Mouse (Mus musculus): ENCODE data around the gene Olfr601. TPM values are rescaled to one million over a fixed set of nuclear protein-coding genes. Genes with fewer than 3 reads are reported as not detected.
"Not testable (repeated sequence)": the region's sequence is repeated elsewhere in the genome, so short reads cannot be mapped to it uniquely, and the experiment has no call there.

The Olfr601 gene
- total RNA-seq (2021) (not detected), polyA plus RNA-seq (2012; rRNA removed) (not detected in 2 replicates)
- long read RNA-seq = 0 reads

DNA sequence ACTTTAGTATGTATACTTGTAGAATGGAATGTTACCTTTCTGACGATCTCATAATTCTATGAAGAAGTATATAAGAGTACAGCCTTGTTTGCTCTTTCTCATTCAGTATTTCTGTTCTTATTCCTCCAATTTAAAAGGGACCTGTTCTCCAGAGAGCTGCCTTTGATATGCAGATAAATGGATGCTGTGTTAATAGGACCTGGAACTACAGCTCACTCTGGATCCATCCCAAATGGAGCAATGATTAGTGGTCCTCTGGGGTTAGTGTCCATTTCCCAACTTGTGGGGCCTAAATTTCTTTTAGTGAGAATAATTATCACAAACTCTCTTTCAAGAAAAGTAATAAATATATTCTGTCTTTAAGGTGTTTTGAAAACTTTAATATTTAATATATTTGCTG is at the start of gene Olfr601:
Olfr601 (minus strand) TSS at position 101 of the 400 bp plus-strand sequence.
- no peaks in the 10 kb centered on the region for H3K27me3 ChIP-seq (ENCODE audit: control insufficient read depth, insufficient read depth, low read length)
- TF ChIP-seq EP300 (IDR thresholded peaks at IDR 0.05; ENCODE audit: insufficient read depth, low read depth, low read length) (no peak), CTCF (IDR thresholded peaks at IDR 0.05) (no peak), POLR2A (IDR thresholded peaks at IDR 0.05; ENCODE audit: insufficient read depth, low read depth, low read length) (no peak)
- H3K4me1 ChIP-seq (ENCODE audit: control insufficient read depth, insufficient read depth, low read length) = no peaks in the 10 kb centered on the region
- H3K79me2 ChIP-seq (replicated peaks; ENCODE audit: control insufficient read depth, insufficient read depth, low read length) = no peaks in the 10 kb centered on the region
- intact Hi-C loops (cut with DNase I) = no loop called here
- 91% methylated on average over 1 of the region's 1 CpGs for WGBS
- no peaks in the 10 kb centered on the region for H3K36me3 ChIP-seq (ENCODE audit: control insufficient read depth, insufficient read depth, low read length)
- no peak within 1 kb of the TSS for H3K27ac ChIP-seq
- H3K4me3 ChIP-seq = no peak within 1 kb of the TSS
- H3K9ac ChIP-seq (ENCODE audit: low read depth, low read length) = no peak within 1 kb of the TSS
- DNase-seq = no peak

DNA sequence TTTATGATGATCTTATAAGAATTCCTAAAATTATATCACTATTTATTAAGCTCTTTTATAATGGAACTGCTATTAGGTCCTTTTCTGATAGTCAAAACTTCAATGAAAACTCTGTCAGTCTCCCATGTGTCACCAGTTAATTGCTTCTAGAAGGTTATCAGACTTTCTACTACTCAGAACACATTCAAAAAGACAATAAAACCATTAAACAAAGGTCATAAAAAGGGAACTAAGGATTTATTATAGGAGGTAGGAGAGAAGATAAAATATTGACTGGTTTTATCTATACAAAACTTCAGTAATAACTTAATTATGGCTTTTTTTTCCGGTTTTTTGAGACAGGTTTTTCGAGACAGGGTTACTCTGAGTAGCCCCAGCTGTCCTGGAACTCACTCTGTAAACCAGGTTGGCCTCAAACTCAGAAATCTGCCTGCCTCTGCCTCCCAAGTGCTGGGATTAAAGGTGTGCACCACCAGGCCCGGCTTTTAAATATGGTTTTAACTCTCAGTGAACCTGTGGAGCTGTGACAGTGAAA is 44.1 kb upstream of the Olfr601 start:
- 63% methylated on average over 3 of the region's 3 CpGs for WGBS
- not testable (repeated sequence) for H3K36me3 ChIP-seq (ENCODE audit: control insufficient read depth, insufficient read depth, low read length)

DNA sequence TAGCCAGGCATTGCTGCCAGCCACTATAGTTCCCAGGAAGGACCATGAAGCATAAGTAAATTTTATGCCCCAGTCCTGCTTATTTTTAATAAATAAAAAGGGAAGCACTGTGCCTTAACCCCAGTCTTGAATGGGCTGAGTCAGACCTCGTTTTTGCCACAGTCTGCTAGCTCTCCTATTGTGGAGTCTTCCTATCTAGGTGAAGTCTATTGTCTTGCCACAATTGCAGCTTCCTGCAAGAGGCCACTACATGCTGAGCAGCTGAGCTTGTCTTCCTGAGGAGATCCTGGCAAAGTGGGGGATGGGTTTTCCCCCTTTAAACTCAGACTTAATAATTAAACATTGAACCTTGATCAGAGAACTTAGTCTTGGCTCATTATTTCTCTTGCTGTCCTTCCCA is 36.5 kb upstream of the Olfr601 start:
- no peak overlapping the region for H3K9ac ChIP-seq (ENCODE audit: low read depth, low read length)
- H3K27ac ChIP-seq = no peak overlapping the region
- no peak overlapping the region for H3K4me3 ChIP-seq
- TF ChIP-seq POLR2A (IDR thresholded peaks at IDR 0.05; ENCODE audit: insufficient read depth, low read depth, low read length) (no peak), CTCF (IDR thresholded peaks at IDR 0.05) (no peak), EP300 (IDR thresholded peaks at IDR 0.05; ENCODE audit: insufficient read depth, low read depth, low read length) (no peak)
- no peaks in the 10 kb centered on the region for H3K79me2 ChIP-seq (replicated peaks; ENCODE audit: control insufficient read depth, insufficient read depth, low read length)
- 12% methylated on average over 1 of the region's 1 CpGs for WGBS
- H3K4me1 ChIP-seq (ENCODE audit: control insufficient read depth, insufficient read depth, low read length) = no peaks in the 10 kb centered on the region
- H3K36me3 ChIP-seq (ENCODE audit: control insufficient read depth, insufficient read depth, low read length) = no peaks in the 10 kb centered on the region
- no peaks in the 10 kb centered on the region for H3K27me3 ChIP-seq (ENCODE audit: control insufficient read depth, insufficient read depth, low read length)
- intact Hi-C loops (cut with DNase I) = no loop called here
- no peak for DNase-seq

More for the DNA sequence above, 44.1 kb upstream of the Olfr601 start:
- H3K27me3 ChIP-seq (ENCODE audit: control insufficient read depth, insufficient read depth, low read length); H3K4me1 ChIP-seq (ENCODE audit: control insufficient read depth, insufficient read depth, low read length); H3K27ac ChIP-seq; H3K79me2 ChIP-seq (replicated peaks; ENCODE audit: control insufficient read depth, insufficient read depth, low read length); H3K9ac ChIP-seq (ENCODE audit: low read depth, low read length); intact Hi-C loops (cut with DNase I); DNase-seq; H3K4me3 ChIP-seq: not testable (repeated sequence)

DNA sequence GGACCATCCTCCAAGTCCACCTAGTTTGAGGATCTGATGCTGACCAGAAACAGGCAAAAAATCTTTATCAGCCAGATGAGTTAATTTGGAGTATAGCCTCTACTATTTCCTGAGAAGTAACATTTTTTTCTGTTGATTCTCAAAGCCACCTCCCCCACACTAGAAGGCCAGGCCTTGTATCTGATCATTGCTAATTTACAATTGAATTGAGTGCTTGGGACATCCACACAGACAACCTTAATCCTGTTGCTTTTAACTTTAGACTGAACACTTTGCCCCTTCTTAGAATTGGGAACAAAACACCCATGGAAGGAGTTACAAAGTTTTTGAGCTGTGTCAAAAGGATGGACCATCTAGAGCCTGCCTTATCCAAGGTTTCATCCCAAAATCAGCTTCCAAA is 35.3 kb upstream of the Olfr601 start:
- H3K9ac ChIP-seq (ENCODE audit: low read depth, low read length) = no peak overlapping the region
- H3K27me3 ChIP-seq (ENCODE audit: control insufficient read depth, insufficient read depth, low read length) = no peaks in the 10 kb centered on the region
- H3K4me3 ChIP-seq = no peak overlapping the region
- H3K79me2 ChIP-seq (replicated peaks; ENCODE audit: control insufficient read depth, insufficient read depth, low read length) = no peaks in the 10 kb centered on the region
- no peak overlapping the region for H3K27ac ChIP-seq
- intact Hi-C loops (cut with DNase I) = no loop called here
- no peaks in the 10 kb centered on the region for H3K36me3 ChIP-seq (ENCODE audit: control insufficient read depth, insufficient read depth, low read length)
- TF ChIP-seq CTCF (IDR thresholded peaks at IDR 0.05) (no peak), EP300 (IDR thresholded peaks at IDR 0.05; ENCODE audit: insufficient read depth, low read depth, low read length) (no peak), POLR2A (IDR thresholded peaks at IDR 0.05; ENCODE audit: insufficient read depth, low read depth, low read length) (no peak)
- DNase-seq = no peak
- H3K4me1 ChIP-seq (ENCODE audit: control insufficient read depth, insufficient read depth, low read length) = no peaks in the 10 kb centered on the region

DNA sequence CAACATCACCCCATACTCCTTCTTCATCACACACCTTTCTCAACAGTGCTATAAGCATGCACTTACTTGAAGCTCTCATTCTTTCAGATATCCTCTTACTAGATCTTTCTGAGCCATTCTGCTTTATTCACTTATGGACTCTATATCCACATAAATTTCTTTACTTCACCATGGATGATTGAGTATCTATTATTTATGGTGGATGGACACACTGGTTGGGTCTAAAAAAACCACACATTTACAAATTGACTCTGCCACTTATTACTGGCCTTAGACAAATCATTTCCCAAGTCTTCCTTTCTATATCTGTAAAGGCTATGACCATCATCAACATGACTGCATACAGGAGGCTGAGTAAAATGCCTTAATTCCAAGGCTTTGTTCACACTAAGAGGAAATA is 23.6 kb upstream of the Olfr601 start, which contains the start of gene Olfr603:
Olfr603 (minus strand) TSS at position 101 of the 400 bp plus-strand sequence.
- Histone ChIP-seq H3K27me3 (ENCODE audit: control insufficient read depth, insufficient read depth, low read length) (no peaks in the 10 kb centered on the region), H3K36me3 (ENCODE audit: control insufficient read depth, insufficient read depth, low read length) (no peaks in the 10 kb centered on the region), H3K9ac (ENCODE audit: low read depth, low read length) (no peak within 1 kb of the TSS), H3K4me1 (ENCODE audit: control insufficient read depth, insufficient read depth, low read length) (no peaks in the 10 kb centered on the region), H3K79me2 (replicated peaks; ENCODE audit: control insufficient read depth, insufficient read depth, low read length) (no peaks in the 10 kb centered on the region), H3K4me3 (no peak within 1 kb of the TSS), H3K27ac (no peak within 1 kb of the TSS)
- no peak for DNase-seq
- intact Hi-C loops (cut with DNase I) = no loop called here
- TF ChIP-seq POLR2A (IDR thresholded peaks at IDR 0.05; ENCODE audit: insufficient read depth, low read depth, low read length) (no peak), EP300 (IDR thresholded peaks at IDR 0.05; ENCODE audit: insufficient read depth, low read depth, low read length) (no peak), CTCF (IDR thresholded peaks at IDR 0.05) (no peak)

DNA sequence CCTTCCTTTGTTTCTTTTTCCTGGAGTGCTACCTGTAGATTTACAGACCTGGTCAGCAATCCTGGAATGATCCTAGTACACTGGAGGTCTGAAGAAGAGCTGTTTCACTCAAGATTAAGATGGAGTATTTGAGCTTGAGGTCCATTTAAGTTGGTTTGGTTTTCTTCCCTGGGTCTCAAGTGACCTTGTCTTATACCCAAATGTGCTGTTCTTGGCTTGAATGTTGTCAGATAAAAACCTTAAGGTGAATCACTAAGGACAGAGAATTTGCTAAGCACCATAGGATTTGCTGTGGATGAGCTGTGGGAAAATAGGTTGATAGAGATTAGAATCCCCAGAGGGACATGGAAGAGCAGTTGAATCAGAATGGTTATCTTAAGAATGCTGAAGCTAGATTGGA is 12.9 kb downstream of the Olfr601 start, which contains the start of gene Olfr600:
Olfr600 (minus strand) TSS at position 101 of the 400 bp plus-strand sequence.
- H3K4me1 ChIP-seq (ENCODE audit: control insufficient read depth, insufficient read depth, low read length) = no peaks in the 10 kb centered on the region
- H3K79me2 ChIP-seq (replicated peaks; ENCODE audit: control insufficient read depth, insufficient read depth, low read length) = no peaks in the 10 kb centered on the region
- no peaks in the 10 kb centered on the region for H3K27me3 ChIP-seq (ENCODE audit: control insufficient read depth, insufficient read depth, low read length)
- no peak for DNase-seq
- H3K9ac ChIP-seq (ENCODE audit: low read depth, low read length) = no peak within 1 kb of the TSS
- no peak within 1 kb of the TSS for H3K4me3 ChIP-seq
- H3K27ac ChIP-seq = no peak within 1 kb of the TSS
- TF ChIP-seq POLR2A (IDR thresholded peaks at IDR 0.05; ENCODE audit: insufficient read depth, low read depth, low read length) (no peak), EP300 (IDR thresholded peaks at IDR 0.05; ENCODE audit: insufficient read depth, low read depth, low read length) (no peak)
- no peaks in the 10 kb centered on the region for H3K36me3 ChIP-seq (ENCODE audit: control insufficient read depth, insufficient read depth, low read length)
- intact Hi-C loops (cut with DNase I) = no loop called here
